Mouse (Mus musculus): ENCODE results near the gene Mapre1. TPM values are rescaled to one million over a fixed set of nuclear protein-coding genes. Genes with fewer than 3 reads are reported as not detected.
A peak's percentile ranks its signal among the peaks of the same experiment; 100 is the strongest.
"Not testable (repeated sequence)": the region's sequence is repeated elsewhere in the genome, so short reads cannot be mapped to it uniquely, and the experiment has no call there.

Mapre1 gene
- total RNA-seq, 2 experiments from 2014 or later = 87.6 to 109 TPM

DNA sequence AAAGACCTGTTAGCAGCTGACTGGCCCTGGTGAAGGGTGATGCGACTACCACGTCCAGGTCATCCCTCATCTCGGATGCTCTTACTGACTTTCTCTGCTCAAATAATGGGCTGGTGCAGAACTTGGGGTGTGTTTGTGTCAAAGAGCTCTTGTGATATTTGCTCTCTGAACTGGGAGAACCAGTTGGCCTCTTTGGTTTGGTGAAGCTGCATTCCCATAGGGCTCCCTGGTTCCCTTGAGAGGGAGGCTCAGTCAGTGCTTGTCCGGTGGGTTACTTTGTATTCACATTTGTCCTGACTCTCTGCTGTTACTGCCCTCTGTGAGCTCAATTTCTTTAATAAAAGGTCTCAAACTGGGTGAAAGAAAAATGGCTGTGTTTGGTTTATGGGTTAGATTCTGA, 31.9 kb downstream of the Mapre1 start:
- no peak for ATAC-seq (replicated peaks; ENCODE audit: low FRiP score, poor library complexity, severe bottlenecking)

GRCm38 (mm10) chr2:153775472-153775871, 34.4 kb downstream of the Mapre1 start:
- no peak for ATAC-seq (replicated peaks; ENCODE audit: low FRiP score, poor library complexity, severe bottlenecking)

DNA sequence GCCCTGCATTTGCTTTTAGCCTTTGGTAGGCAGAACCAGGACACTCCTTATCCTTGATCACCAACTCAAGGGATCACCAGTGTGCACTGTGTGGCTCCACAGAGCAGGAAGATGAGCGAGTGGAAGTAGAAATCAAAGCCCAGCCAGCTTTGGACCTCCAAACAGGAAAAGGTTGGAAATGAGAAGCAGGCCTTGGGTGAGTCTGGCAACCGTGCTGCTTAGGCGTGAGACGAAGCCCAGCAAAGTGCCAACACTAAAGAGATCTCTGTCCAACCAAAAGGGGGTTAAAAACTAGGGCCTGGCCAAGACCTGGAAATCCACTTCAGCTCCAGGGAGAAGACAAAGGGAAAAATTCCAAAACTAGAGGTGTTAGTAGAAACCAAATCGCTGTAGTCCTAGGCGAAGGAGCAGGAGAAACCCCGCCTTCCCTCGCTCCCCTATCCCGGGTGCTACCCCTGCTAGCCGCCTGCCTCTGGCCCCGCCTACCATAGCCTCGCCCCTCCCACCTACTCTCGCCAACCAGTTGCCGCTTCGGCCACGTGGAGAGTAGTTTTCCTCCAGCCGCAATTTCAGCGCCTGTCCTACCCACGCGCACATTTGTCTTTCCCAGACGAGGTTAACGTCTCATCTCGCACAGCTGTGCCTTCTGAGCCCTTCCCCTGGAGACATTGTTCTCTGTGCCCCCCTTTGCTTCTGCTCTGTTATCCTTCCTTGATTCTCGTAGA, 37.7 kb downstream of the Mapre1 start:
- ATAC-seq (replicated peaks; ENCODE audit: low FRiP score, poor library complexity, severe bottlenecking) = peak; percentile 89

GRCm38 (mm10) chr2:153779394-153779981, 38.4 kb downstream of the Mapre1 start, which contains the start of gene Efcab8:
Efcab8 (plus strand) TSS chr2:153779931.
- ATAC-seq (replicated peaks; ENCODE audit: low FRiP score, poor library complexity, severe bottlenecking) = peak; percentile 7

- no peak for ATAC-seq (replicated peaks; ENCODE audit: low FRiP score, poor library complexity, severe bottlenecking)
Observed at GRCm38 (mm10) chr2:153781181-153781580, 40.1 kb downstream of the Mapre1 start.

DNA sequence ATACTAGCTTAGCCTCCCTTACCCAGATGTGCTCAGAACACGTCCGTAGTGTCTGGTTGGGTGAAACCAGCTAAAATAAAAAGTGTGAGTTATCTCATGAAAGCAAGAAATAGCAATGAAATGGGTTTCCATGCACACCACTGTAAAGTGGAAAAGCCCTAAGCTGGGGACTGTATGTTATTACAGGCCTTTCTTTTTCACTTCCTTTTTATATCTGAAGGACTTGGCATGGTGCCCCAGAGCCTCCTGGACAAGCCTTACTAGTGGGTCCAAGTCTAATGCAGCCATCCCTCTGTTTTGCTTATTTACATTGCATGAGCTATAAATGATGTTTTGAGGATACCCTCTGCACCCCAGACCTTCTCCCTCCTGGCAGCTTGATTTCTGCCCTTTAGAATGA, 43.6 kb downstream of the Mapre1 start:
- ATAC-seq (replicated peaks; ENCODE audit: low FRiP score, poor library complexity, severe bottlenecking) = no peak

DNA sequence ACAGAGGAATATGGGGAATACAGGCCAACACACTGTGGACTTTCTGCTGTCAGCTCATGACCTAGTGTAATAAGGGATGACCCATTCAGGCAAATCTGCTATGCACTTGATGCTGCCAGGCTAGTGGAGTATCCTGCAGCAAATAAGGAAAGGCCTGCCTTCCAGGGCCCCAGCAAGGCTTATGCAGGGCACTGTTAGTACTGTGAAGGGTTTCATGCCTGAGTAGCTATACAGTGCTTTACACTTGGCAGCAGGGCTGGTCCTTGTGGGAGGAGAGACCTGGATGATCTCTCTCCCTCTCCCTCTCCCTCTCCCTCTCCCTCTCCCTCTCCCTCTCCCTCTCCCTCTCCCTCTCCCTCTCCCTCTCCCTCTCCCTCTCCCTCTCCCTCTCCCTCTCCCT, 52.3 kb downstream of the Mapre1 start:
- ATAC-seq (replicated peaks; ENCODE audit: low FRiP score, poor library complexity, severe bottlenecking) = no peak

DNA sequence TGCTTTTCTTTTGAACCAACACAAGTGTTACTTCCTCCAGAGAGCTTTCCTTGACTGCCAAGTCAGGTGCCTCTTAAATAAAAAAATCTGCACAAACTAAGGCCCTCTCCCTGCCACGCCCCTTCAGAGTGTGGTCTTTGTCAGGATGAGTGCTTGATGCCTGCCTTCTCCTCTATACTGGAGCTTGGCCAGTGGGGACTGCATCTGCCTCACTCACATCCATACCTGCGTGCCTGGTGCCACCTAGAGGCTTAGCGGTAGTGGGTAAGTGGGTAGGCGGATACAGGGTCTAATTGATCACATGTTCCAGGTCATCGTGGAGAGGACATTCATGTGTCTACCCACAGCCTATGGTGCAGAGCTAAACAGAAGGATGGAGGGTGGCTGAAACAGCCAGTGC, 54.0 kb downstream of the Mapre1 start:
- ATAC-seq (replicated peaks; ENCODE audit: low FRiP score, poor library complexity, severe bottlenecking) = no peak

- not testable (repeated sequence) for ATAC-seq (replicated peaks; ENCODE audit: low FRiP score, poor library complexity, severe bottlenecking)
Observed at GRCm38 (mm10) chr2:153807464-153807863, 66.4 kb downstream of the Mapre1 start.

GRCm38 (mm10) chr2:153808146-153808545, 67.1 kb downstream of the Mapre1 start:
- no peak for ATAC-seq (replicated peaks; ENCODE audit: low FRiP score, poor library complexity, severe bottlenecking)

DNA sequence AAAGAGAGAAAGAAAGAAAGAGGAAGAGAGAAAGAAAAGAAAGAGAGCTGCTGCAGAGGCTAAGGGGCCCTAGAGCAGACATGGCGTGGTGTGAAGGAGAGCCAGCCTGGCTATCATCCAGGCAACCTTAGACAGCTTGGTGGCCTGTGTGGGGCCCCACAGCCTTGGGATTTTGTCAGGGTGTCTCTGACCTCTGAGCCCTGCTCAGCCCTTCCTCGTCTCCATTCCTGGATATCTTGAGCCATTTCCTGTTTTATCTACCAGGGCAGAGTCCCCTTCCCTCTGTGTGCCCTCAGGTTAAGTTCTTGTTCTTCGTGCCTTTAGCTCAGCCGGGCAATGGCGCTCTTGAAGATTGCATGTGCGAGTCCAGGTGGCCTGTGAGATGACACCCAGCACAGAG, 67.8 kb downstream of the Mapre1 start:
- no peak for ATAC-seq (replicated peaks; ENCODE audit: low FRiP score, poor library complexity, severe bottlenecking)

DNA sequence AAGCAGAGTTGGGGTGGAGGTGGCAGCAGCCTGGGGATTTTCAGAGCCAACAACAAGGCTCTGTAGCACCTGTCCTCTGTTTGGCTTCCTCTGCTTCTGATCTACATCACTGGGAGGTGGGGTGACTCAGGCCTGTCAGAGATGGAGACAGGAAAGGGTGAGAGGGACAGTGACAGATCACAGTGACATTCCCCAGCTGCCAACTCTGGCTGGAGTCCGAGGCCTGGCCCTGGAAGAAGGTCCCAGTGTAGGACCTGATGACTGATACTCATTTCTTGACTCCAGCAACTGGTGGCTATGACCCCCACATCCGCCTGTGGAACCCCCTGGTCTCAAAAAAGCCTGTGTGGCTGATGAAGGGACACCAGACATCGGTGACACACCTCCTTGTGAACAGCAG, 68.8 kb downstream of the Mapre1 start:
- ATAC-seq (replicated peaks; ENCODE audit: low FRiP score, poor library complexity, severe bottlenecking) = no peak

DNA sequence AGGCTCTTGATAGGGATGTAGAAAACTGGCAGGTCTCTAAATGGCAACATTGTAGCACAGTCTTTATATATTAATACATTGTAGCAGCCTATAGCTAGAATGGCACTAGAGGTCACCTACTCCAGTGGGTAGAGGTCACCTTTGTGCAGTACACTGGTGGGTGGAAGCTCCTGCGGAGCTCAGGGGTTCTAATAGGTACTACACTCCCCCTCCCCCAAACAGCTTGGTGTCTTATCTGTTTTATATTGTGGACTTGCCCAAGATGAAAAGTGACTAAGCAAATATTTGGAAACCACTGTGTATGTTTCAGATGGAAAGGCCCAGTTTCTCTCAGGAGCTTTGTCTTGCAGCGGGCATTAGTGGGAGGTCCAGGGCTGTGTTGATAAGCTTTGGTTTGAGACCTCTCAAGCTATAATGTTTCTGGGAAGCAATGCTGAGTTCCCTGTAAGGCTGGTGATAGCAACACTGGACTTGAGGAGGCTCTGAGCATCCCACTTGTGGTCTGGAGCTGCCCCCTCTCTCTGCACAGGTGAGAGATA, 81.0 kb downstream of the Mapre1 start:
- ATAC-seq (replicated peaks; ENCODE audit: low FRiP score, poor library complexity, severe bottlenecking) = no peak

Other genes starting within 250 kb of the Mapre1 start
- not detected in 2 replicates for gene 4930404H24Rik, start 248.5 kb upstream of the Mapre1 start, total RNA-seq (2015; ENCODE audit: low replicate concordance)
- not detected in 2 replicates for gene 4930404H24Rik, start 248.5 kb upstream of the Mapre1 start, total RNA-seq (2017; ENCODE audit: low replicate concordance)
- gene Nol4l, start 211.3 kb upstream of the Mapre1 start, total RNA-seq (2015; ENCODE audit: low replicate concordance) = 5.0 and 5.8 TPM in 2 replicates
- 2.7 and 5.8 TPM in 2 replicates for gene Nol4l, start 211.3 kb upstream of the Mapre1 start, total RNA-seq (2017; ENCODE audit: low replicate concordance)
- gene Commd7, start 108.5 kb upstream of the Mapre1 start, total RNA-seq (2015; ENCODE audit: low replicate concordance) = 3.6 and 7.5 TPM in 2 replicates
- 2.0 and 6.7 TPM in 2 replicates for gene Commd7, start 108.5 kb upstream of the Mapre1 start, total RNA-seq (2017; ENCODE audit: low replicate concordance)
- 0.36 TPM in 1 of 2 replicates, not detected in the other for gene Dnmt3b, start 91.8 kb upstream of the Mapre1 start, total RNA-seq (2015; ENCODE audit: low replicate concordance)
- gene Dnmt3b, start 91.8 kb upstream of the Mapre1 start, total RNA-seq (2017; ENCODE audit: low replicate concordance) = 0.98 and 1.4 TPM in 2 replicates
- gene Dnmt3c, start 44.6 kb upstream of the Mapre1 start, total RNA-seq (2015; ENCODE audit: low replicate concordance) = not detected in 2 replicates
- 0.90 TPM in 1 of 2 replicates, not detected in the other for gene Dnmt3c, start 44.6 kb upstream of the Mapre1 start, total RNA-seq (2017; ENCODE audit: low replicate concordance)
- gene Efcab8, start 38.7 kb downstream of the Mapre1 start, total RNA-seq (2015; ENCODE audit: low replicate concordance) = not detected in 2 replicates
- 0.51 TPM in 1 of 2 replicates, not detected in the other for gene Efcab8, start 38.7 kb downstream of the Mapre1 start, total RNA-seq (2017; ENCODE audit: low replicate concordance)
- gene Sun5, start 129.8 kb downstream of the Mapre1 start, total RNA-seq (2015; ENCODE audit: low replicate concordance) = not detected in 2 replicates
- gene Sun5, start 129.8 kb downstream of the Mapre1 start, total RNA-seq (2017; ENCODE audit: low replicate concordance) = not detected in 2 replicates
- gene Bpifb2, start 133.8 kb downstream of the Mapre1 start, total RNA-seq (2015; ENCODE audit: low replicate concordance) = not detected in 2 replicates
- not detected in 2 replicates for gene Bpifb2, start 133.8 kb downstream of the Mapre1 start, total RNA-seq (2017; ENCODE audit: low replicate concordance)
- gene Bpifb6, start 159.1 kb downstream of the Mapre1 start, total RNA-seq (2015; ENCODE audit: low replicate concordance) = not detected in 2 replicates
- gene Bpifb6, start 159.1 kb downstream of the Mapre1 start, total RNA-seq (2017; ENCODE audit: low replicate concordance) = not detected in 2 replicates
- gene Bpifb3, start 177.0 kb downstream of the Mapre1 start, total RNA-seq (2015; ENCODE audit: low replicate concordance) = not detected in 2 replicates
- gene Bpifb3, start 177.0 kb downstream of the Mapre1 start, total RNA-seq (2017; ENCODE audit: low replicate concordance) = not detected in 2 replicates
- not detected in 2 replicates for gene Bpifb4, start 196.9 kb downstream of the Mapre1 start, total RNA-seq (2015; ENCODE audit: low replicate concordance)
- gene Bpifb4, start 196.9 kb downstream of the Mapre1 start, total RNA-seq (2017; ENCODE audit: low replicate concordance) = not detected in 2 replicates
- not detected in 2 replicates for gene Bpifa6, start 233.7 kb downstream of the Mapre1 start, total RNA-seq (2015; ENCODE audit: low replicate concordance)
- not detected in 2 replicates for gene Bpifa6, start 233.7 kb downstream of the Mapre1 start, total RNA-seq (2017; ENCODE audit: low replicate concordance)

Measured in erythroid progenitor cell, adult 5-6 weeks (primary cell).